Mouse (Mus musculus): Measurements from ENCODE around the gene Glt1d1. TPM values are rescaled to one million over a fixed set of nuclear protein-coding genes. Genes with fewer than 3 reads are reported as not detected.

Gene Glt1d1
- not detected for polyA plus RNA-seq (2017; shearing (Covaris generic))

- ATAC-seq = no peak
These were observed at the start of gene Glt1d1, which contains the start of gene Slc15a4 for GRCm38 (mm10) chr5:127632167-127633145. Gene Glt1d1 (plus strand): TSS chr5:127632262. Gene Slc15a4 (minus strand): TSS chr5:127632897.

- ATAC-seq = no peak
These were observed 48.4 kb upstream of the Glt1d1 start for GRCm38 (mm10) chr5:127583658-127584057.

- ATAC-seq = no peak
These were observed 44.2 kb upstream of the Glt1d1 start for GRCm38 (mm10) chr5:127587854-127588253.

- no peak for ATAC-seq
These were observed 39.7 kb upstream of the Glt1d1 start for GRCm38 (mm10) chr5:127592406-127592805.

GRCm38 (mm10) chr5:127592854-127593253 is 39.2 kb upstream of the Glt1d1 start:
- no peak for ATAC-seq

- ATAC-seq = no peak
These were observed 36.4 kb upstream of the Glt1d1 start for GRCm38 (mm10) chr5:127595676-127596075.

GRCm38 (mm10) chr5:127596862-127597261 is 35.2 kb upstream of the Glt1d1 start:
- ATAC-seq = no peak

GRCm38 (mm10) chr5:127602996-127603395 is 29.1 kb upstream of the Glt1d1 start:
- no peak for ATAC-seq

GRCm38 (mm10) chr5:127607507-127607906 is 24.6 kb upstream of the Glt1d1 start:
- no peak for ATAC-seq

GRCm38 (mm10) chr5:127609191-127609714 is 22.8 kb upstream of the Glt1d1 start:
- no peak for ATAC-seq

GRCm38 (mm10) chr5:127610787-127611509 is 21.1 kb upstream of the Glt1d1 start:
- ATAC-seq = no peak

- ATAC-seq = no peak
These were observed 20.2 kb upstream of the Glt1d1 start for GRCm38 (mm10) chr5:127611881-127612280.

- no peak for ATAC-seq
These were observed 19.7 kb upstream of the Glt1d1 start for GRCm38 (mm10) chr5:127612397-127612796.

GRCm38 (mm10) chr5:127615459-127615858 is 16.6 kb upstream of the Glt1d1 start:
- ATAC-seq = no peak

GRCm38 (mm10) chr5:127616151-127616550 is 15.9 kb upstream of the Glt1d1 start:
- ATAC-seq = no peak

- ATAC-seq = peak; percentile 96
These were observed 15.0 kb upstream of the Glt1d1 start for GRCm38 (mm10) chr5:127616884-127617635.

- ATAC-seq = no peak
These were observed 13.2 kb upstream of the Glt1d1 start for GRCm38 (mm10) chr5:127618834-127619233.

GRCm38 (mm10) chr5:127620371-127620770 is 11.7 kb upstream of the Glt1d1 start:
- ATAC-seq = no peak

- no peak for ATAC-seq
These were observed 11.0 kb upstream of the Glt1d1 start for GRCm38 (mm10) chr5:127621108-127621507.

GRCm38 (mm10) chr5:127624427-127625213 is 7.4 kb upstream of the Glt1d1 start:
- no peak for ATAC-seq

- ATAC-seq = no peak
These were observed 4.8 kb upstream of the Glt1d1 start for GRCm38 (mm10) chr5:127627242-127627641.

- no peak for ATAC-seq
These were observed 391 bp upstream of the Glt1d1 start for GRCm38 (mm10) chr5:127631671-127632070.

Data from inflammation-experienced regulatory T-cells, adult 6 months (primary cell).